Mouse (Mus musculus) lung, postnatal 0 days (tissue): ENCODE measurements at regions not wholly inside any gene's neighbourhood (a gene's known extent, or its start where the extent isn't known, plus 50 kb on each side); places are given as distances from the start of the nearest gene placed in this dataset.

Experiments used
- CTCF ChIP-seq: IDR thresholded peaks from 2 replicates; pipeline ENCODE4 v1.5.1; 2016; ENCODE audit warnings: antibody characterized with exemption, mild to moderate bottlenecking
- EP300 ChIP-seq: IDR thresholded peaks from 2 replicates; pipeline ENCODE4 v1.6.1; 2016; ENCODE audit warnings: antibody characterized with exemption, mild to moderate bottlenecking, control low read depth

- TF ChIP-seq CTCF (no peak), EP300 (no peak)
Measured at GRCm38 (mm10) chr6:101531914-101532313, 154.2 kb upstream of the Pdzrn3 start.
